Mouse (Mus musculus) thymus, postnatal 0 days (tissue): ENCODE measurements around the gene Pnpla3. TPM values are rescaled to one million over a fixed set of nuclear protein-coding genes. Genes with fewer than 3 reads are reported as not detected.

Source experiments
- DNase-seq: peaks from one replicate; pipeline ENCODE4 v3.0.0-alpha.2; 2015; ENCODE audit warnings: low spot score
- microRNA-seq: library from miRNA; unstranded; fragments of <30 nt; microRNA quantifications from one replicate; pipeline ENCODE4, GENCODE M21; 2016; ENCODE audit warnings: borderline number of aligned reads
- polyA plus RNA-seq: library from polyadenylated mRNA; unstranded; fragments of >200 nt; fragmentation: Nextera tagmentation; extraction: Ambion mirVana; gene quantifications from 2 replicates; pipeline ENCODE4 v1.2.1, GENCODE M21; 2015

Pnpla3 gene
- polyA plus RNA-seq, 1 experiment from 2014 or later = 2.1 TPM

- no peak for DNase-seq
Observed at GRCm38 (mm10) chr15:84216461-84217084, 48.9 kb downstream of the Pnpla3 start.

GRCm38 (mm10) chr15:84217969-84218782 lies 50.5 kb downstream of the Pnpla3 start:
- DNase-seq = no peak

DNA sequence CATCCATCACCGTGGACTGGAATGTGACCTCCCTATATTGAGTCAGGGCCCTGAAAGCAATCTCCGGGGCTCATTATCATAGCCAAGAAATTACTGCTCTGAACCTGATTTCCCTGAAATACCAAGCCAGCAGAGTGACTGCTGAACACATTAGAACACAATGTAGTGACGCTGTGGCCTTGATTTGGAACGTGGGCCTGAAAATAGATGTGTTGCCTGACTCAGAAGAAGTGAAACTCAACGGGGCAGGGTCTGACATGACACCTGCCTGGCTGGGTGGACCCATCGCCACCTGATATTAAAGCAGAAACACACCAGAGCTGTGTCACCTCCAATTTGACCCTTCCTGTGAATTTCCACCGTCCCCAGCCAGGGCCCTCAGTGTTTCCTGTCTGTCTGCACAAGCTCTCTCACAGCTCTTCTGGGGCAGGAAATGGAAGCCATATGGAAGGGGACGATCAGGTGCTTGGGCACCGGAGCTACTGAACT lies 51.2 kb downstream of the Pnpla3 start:
- DNase-seq = peak; percentile 9

DNA sequence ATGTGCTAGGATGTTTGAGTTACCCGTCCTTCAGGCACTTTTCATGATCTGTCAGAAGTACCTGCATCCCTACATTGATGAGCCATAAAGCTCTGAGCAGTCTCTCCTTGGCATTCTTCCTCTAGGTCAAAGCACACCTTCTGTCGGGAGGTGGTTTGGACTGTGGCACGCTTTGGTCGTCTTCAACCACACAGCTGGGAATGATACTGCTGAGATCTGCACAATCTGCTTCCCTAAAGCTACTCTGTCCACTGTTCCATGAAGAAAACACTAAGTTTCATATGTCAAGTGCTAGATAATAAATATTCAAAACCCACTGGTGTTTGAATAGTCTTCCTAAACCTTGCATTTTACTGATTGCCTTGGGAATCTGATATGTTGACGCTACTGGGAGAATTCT lies 53.9 kb downstream of the Pnpla3 start:
- no peak for DNase-seq

DNA sequence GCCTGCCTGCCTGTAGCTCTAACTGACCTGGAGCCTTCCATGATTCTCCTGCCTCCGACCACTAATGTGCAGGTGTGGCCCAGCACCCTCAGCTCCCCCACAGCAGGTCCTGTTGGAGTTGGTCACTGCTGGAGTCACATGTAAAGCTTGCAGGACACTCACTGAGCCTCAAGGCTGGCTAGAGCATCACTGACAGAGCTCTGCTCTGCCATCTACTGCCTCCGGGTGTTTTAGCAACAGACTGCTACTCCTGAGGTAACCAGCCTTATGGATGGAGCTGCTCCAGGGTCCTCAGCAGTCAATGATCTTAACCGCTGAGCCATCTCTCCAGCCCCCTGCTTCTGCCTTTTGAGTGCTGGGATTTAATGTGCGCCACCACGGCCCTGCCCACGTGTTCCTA lies 55.8 kb downstream of the Pnpla3 start:
- DNase-seq = no peak

- DNase-seq = no peak
Observed at GRCm38 (mm10) chr15:84224779-84225178, 57.1 kb downstream of the Pnpla3 start.

GRCm38 (mm10) chr15:84226918-84227317 lies 59.3 kb downstream of the Pnpla3 start:
- no peak for DNase-seq

GRCm38 (mm10) chr15:84230661-84231060 lies 63.0 kb downstream of the Pnpla3 start:
- no peak for DNase-seq

DNA sequence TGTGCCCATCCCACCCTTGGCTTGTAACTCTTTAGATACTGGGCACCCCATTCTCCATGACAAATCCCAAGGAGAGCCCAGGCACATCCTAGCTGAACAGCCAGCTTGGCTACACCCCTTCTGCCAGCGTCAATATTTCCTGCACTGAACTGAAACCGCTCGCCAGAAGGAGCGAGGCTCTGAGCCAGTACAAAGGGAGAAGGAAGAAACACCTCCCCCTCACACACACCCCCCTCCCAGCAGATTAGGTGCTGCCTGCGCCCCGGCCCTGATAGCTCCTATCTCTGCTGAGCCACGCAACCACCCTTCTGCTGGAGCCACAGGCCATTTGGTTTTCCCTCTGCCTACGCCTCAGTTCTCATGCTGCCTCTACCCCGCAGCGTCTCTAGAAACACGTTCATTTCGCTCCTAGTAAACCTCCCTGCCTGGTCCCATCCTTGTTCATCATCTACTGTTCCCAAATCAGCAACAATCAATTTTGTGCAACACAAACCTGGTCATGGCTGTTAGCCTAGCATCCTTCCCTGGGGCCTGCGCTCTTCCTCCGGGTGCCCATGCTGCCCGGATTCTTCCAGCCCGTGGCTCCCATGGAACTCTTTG lies 63.6 kb downstream of the Pnpla3 start:
- no peak for DNase-seq

DNA sequence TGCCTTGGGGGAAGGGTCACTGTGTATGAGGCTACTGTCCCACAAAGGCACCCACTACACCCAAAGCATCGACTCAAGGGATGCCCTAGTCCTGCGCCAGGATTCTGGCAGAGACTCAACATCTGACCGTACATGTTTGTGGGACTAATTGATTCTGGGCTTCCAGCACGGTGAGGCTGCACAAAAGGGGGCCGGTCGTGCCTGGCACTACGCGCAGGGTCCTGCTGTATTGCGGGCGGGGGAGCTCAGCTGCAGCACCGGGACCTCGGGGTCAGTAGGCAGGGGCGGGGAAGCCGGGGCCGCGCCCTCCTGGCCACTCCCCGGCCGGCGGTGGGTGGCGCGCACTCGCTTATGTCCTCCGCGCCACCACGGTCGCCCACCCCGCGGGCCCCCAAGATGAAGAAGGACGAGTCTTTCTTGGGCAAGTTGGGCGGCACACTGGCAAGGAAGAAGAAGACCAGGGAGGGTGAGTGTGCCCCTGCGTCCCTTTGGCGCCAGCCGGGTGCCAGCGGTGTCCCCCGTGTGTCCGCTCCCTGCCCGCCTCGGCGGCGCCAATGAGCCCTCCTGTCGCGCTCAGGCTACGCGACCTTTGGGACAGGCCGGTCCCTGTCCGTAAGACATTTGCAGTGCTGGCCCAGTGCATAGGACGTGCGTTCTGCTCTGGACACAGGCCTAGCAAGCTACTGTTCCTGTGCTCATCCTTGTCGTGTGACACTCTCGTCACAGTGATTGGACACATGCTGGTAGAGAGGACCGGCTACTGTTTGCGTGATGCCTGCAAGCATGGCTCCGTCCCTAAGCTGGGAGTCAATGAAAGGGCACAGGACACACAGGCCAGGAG lies 64.3 kb downstream of the Pnpla3 start, which contains the start of gene Parvb:
TSS of gene Parvb (plus strand) at position 323 of the 841 bp plus-strand sequence.
- no peak for DNase-seq

GRCm38 (mm10) chr15:84232609-84233008 lies 65.0 kb downstream of the Pnpla3 start:
- DNase-seq = no peak

DNA sequence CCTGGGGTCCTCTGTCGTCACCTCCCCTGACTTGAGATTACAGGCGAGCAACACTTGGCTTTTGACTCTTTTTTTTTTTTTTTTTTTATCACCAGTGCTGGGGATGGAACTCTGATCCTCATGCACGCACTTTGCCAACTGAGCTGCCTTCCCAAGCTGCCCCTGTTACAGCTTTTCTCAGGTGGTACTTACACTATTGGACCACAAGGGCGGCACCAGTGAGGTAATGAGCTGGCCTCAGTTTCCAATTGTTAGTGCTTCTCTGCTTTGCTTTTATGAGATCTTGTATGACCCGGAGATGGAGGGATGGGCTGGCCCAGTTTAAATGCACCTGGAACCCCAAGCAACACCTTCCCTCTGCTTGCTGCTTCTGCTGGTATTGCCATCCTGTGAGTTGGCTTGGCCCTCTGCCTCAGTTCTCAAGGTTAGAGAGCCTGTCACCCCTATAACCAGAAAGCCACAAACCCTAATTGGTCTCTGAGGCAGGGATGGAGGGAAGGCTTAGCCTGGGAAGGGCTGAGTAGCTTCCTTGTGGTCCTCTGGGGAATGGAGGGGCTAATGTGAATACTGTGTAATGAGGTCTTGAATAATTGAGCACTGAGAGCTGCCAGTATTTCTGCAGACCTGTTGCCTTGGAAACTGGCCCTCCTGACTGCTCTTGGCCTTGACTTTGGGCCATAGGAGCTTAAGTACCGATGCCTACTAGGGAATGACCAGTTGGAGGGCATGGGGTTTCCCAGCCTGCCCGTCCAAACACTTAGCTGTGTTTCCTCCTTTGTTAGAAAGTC lies 67.4 kb downstream of the Pnpla3 start:
- no peak for DNase-seq

- DNase-seq = no peak
Observed at GRCm38 (mm10) chr15:84235646-84236045, 68.0 kb downstream of the Pnpla3 start.

Small RNAs within 50 kb of the gene (microRNA-seq; reads per million reads assigned to microRNA genes)
- gene Mir6392 = not detected

Other genes starting within 250 kb of the Pnpla3 start
- 0.34 and 0.49 TPM in 2 replicates for gene Efcab6, start 102.5 kb upstream of the Pnpla3 start, polyA plus RNA-seq
- 0.22 and 0.30 TPM in 2 replicates for gene Sult4a1, start 62.1 kb upstream of the Pnpla3 start, polyA plus RNA-seq
- gene Pnpla5, start 44.7 kb upstream of the Pnpla3 start, polyA plus RNA-seq = 0.07 and 0.09 TPM in 2 replicates
- gene Samm50, start 24.4 kb downstream of the Pnpla3 start, polyA plus RNA-seq = 127 and 128 TPM in 2 replicates
- 2.8 and 3.1 TPM in 2 replicates for gene Parvb, start 64.2 kb downstream of the Pnpla3 start, polyA plus RNA-seq
- gene Parvg, start 156.2 kb downstream of the Pnpla3 start, polyA plus RNA-seq = 130 and 155 TPM in 2 replicates